Mouse (Mus musculus) brain, embryonic 14.5 days (tissue): ENCODE data around the gene Rabl3. TPM values are rescaled to one million over a fixed set of nuclear protein-coding genes. Genes with fewer than 3 reads are reported as not detected.
A peak's percentile ranks its signal among the peaks of the same experiment; 100 is the strongest.

Experiments used
- DNase-seq: peaks from one replicate; pipeline ENCODE4 v3.0.0-alpha.2; 2011; ENCODE audit warnings: low read depth
- CTCF ChIP-seq: fragments of 200-500 bp; IDR thresholded peaks from 2 replicates; pipeline ENCODE4 v1.5.1; 2012; ENCODE audit warnings: inconsistent platforms, mild to moderate bottlenecking, moderate library complexity, borderline replicate concordance; ENCODE audit not compliant: insufficient read depth, insufficient read length; ENCODE audit errors: extremely low read depth
- POLR2A ChIP-seq: fragments of 200-500 bp; IDR thresholded peaks from 2 replicates; pipeline ENCODE4 v1.6.1; 2012; ENCODE audit warnings: mild to moderate bottlenecking, inconsistent platforms, borderline replicate concordance; ENCODE audit not compliant: poor library complexity, insufficient read depth, insufficient read length, severe bottlenecking; ENCODE audit errors: extremely low read depth
- polyA plus RNA-seq: library from polyadenylated mRNA; depleted of rRNA; stranded (reverse); fragments of >200 nt; gene quantifications from 2 replicates; pipeline ENCODE4 v1.2.3, GENCODE M21; 2012; rRNA removed

Gene Rabl3
- polyA plus RNA-seq, 1 experiment = 10.8 TPM

DNA sequence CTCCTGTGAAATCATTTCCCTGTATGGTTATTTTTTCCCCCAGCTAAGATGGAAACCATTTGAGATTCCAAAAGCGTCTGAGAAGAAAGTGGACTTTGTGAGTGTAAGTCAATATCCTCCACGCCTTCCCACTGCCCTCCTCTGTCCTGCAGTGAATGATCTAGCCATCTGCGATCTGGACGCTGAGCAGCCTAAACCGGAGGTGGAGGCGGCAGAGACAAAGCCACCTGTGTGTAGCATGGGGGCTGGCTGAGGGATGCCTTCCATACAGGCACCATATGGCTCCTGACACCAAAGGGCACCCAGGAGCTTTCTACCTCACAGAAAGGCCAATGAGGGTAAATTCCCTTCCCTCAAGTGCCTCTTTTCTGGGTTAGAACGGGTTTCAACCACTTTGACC lies 71.4 kb downstream of the Rabl3 start:
- DNase-seq = no peak
- TF ChIP-seq POLR2A (no peak), CTCF (no peak)

DNA sequence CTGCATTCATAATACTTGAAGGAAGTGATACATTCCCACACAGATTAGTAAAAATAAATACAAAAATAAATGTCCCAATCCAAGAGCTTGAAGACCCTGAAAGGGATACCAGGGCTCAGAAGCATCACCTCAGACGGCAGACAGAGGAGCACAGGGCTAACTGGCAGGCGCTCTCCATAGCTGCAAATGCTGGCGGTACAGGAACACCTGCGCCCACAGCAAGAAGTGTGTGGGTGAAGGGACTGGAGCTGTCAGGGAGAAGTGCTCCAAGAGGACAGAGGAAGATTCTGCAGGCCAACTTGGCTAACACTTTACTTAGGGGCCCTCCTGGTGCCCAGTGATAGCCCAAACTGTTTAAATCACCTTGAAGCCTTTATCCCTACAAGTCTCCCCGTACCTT lies 72.3 kb downstream of the Rabl3 start:
- no peak for DNase-seq
- no peak for TF ChIP-seq CTCF
- TF ChIP-seq POLR2A = no peak

DNA sequence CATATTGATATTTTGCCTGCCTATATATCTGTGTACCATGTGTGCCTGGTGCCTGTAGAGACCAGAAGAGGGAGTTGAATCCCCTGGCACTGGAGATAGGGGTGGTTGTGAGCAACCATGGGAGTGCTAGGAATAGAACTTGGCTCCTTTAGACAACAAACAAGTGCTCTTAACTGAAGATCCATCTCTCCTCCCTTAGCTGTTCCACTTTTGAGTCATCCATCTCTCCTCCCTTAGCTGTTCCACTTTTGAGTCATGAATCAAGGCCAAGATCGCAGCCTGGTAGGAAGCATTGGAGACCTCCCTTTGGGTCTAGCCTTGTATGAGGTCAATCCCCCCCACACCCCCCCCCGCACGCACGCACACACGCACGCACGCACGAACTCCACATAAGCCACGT lies 74.9 kb downstream of the Rabl3 start:
- TF ChIP-seq POLR2A = no peak
- no peak for DNase-seq

DNA sequence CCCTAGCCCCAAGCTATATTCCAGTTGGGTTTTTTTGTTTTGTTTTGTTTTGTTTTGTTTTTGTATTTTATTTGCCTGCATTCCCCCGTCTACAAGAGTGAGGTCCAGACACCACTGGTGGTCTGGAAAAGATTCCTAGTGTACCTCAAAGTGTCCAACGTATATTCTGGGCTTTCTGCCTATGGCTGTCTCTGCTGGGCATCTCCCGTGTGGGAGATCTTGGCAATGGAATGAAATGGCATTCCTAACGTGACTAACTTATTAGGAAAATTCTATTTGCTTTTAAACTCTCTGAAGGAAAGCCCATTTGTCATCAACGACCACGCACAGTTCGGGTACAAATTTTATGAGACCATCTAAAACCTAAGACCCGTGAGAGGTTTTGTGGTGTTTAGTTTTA lies 75.7 kb downstream of the Rabl3 start:
- no peak for TF ChIP-seq POLR2A
- no peak for TF ChIP-seq CTCF
- DNase-seq = no peak

DNA sequence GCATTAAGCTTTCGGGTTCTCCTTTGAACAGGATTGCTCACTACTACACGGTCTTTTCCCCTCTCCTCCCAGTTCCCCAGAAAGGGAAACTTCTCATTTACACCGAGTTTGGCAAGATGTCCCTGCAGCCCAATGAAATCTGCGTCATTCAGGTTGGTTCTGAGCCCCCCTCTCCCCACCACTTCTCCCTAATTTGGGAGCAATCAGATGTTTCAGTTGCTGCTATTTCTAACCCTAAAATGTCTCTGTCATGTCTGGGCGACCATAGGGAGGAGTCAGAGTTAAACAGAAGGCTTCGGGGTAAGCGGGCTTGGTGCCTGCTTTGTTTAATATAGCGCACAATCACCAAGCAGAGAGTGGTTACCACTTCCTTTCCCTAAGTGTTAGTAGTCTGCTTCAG lies 76.4 kb downstream of the Rabl3 start:
- DNase-seq = no peak
- TF ChIP-seq CTCF (no peak), POLR2A (no peak)

DNA sequence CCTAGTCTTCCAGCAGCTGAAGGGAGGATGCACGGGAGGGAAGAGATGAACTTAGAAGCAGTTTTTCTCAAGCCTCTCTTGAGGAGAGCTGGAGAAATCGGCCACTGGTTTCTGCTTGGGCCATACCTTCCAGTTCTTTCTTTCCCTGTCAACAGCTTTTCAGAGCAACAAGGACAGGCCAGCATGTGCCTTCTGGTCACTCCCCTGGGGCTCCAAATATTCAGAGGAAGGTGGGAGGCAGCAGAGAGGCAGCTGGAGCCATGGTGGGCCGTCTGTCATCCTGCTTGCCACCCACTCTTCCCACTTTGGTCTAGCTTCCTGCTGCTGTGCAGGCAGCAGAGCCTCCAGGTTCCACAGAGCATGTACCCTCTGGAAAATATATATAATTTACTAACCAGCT lies 78.0 kb downstream of the Rabl3 start:
- peak; percentile 56 for DNase-seq
- TF ChIP-seq CTCF (no peak), POLR2A (no peak)

Other genes starting within 250 kb of the Rabl3 start
- gene Stxbp5l, start 154.9 kb upstream of the Rabl3 start, polyA plus RNA-seq = 2.0 and 4.0 TPM in 2 replicates
- 26.7 and 27.5 TPM in 2 replicates for gene Gtf2e1, start 96 bp upstream of the Rabl3 start, polyA plus RNA-seq
- gene Hgd, start 40.3 kb downstream of the Rabl3 start, polyA plus RNA-seq = 0.07 and 0.18 TPM in 2 replicates
- gene Ndufb4, start 114.6 kb downstream of the Rabl3 start, polyA plus RNA-seq = 41.7 and 67.5 TPM in 2 replicates
- 54.2 and 79.7 TPM in 2 replicates for gene Fstl1, start 237.0 kb downstream of the Rabl3 start, polyA plus RNA-seq